Mouse (Mus musculus) liver, embryonic 14.5 days (tissue): Measurements from ENCODE around the gene Spata5. TPM values are rescaled to one million over a fixed set of nuclear protein-coding genes. Genes with fewer than 3 reads are reported as not detected.
A peak's percentile ranks its signal among the peaks of the same experiment; 100 is the strongest.

Experiments
- ATAC-seq: fragments of 200-750 bp; cut with Nextera tagmentation; 2 replicates; pipeline ENCODE4 v1.8.0; 2017; ENCODE audit warnings: moderate number of reproducible peaks, mild to moderate bottlenecking, moderate library complexity; ENCODE audit not compliant: insufficient read depth
- DNase-seq, 3 experiments: peaks; one replicate each; pipeline ENCODE4 v3.0.0-alpha.2; 2012 to 2013; ENCODE audit warnings: low read depth in 3 of 3, low spot score in 3 of 3
- H3K27ac ChIP-seq: fragments of 300-500 bp; sonication (generic); 2 replicates; pipeline ENCODE4 v1.5.1; 2014; ENCODE audit warnings: moderate library complexity, mild to moderate bottlenecking, control low read depth, inconsistent platforms
- H3K27me3 ChIP-seq: fragments of 300-500 bp; sonication (generic); 2 replicates; pipeline ENCODE4 v1.6.1; 2014; ENCODE audit warnings: mild to moderate bottlenecking, low read length, moderate library complexity; ENCODE audit not compliant: control insufficient read depth, insufficient read depth
- H3K36me3 ChIP-seq: fragments of 300-500 bp; sonication (generic); replicated peaks from 2 replicates; pipeline ENCODE4 v1.6.1; 2014; ENCODE audit warnings: low read depth; ENCODE audit not compliant: control insufficient read depth, insufficient read depth
- H3K4me1 ChIP-seq, 2 experiments: fragments of 200-500 bp in 1 of 2; fragments of 300-500 bp in 1 of 2; sonication (generic) in 1 of 2; replicated peaks; 2 replicates each; pipeline ENCODE4 v1.6.1; 2012 to 2014; ENCODE audit warnings: antibody characterized with exemption in 1 of 2, inconsistent platforms in 1 of 2, low read length in 1 of 2; ENCODE audit not compliant: control insufficient read depth in 2 of 2, insufficient read depth in 2 of 2
- H3K4me2 ChIP-seq: fragments of 300-500 bp; sonication (generic); 2 replicates; pipeline ENCODE4 v1.6.1; 2014; ENCODE audit warnings: low read depth, mild to moderate bottlenecking, control low read depth, moderate library complexity
- H3K4me3 ChIP-seq, 2 experiments: fragments of 200-500 bp in 1 of 2; fragments of 300-500 bp in 1 of 2; sonication (generic) in 1 of 2; 2 replicates each; pipeline ENCODE4 v1.5.1; 2012 to 2014; ENCODE audit warnings: low read depth in 2 of 2, low read length in 2 of 2, mild to moderate bottlenecking in 2 of 2, control low read depth in 1 of 2, inconsistent platforms in 1 of 2, moderate library complexity in 1 of 2; ENCODE audit not compliant: insufficient read depth in 1 of 2
- H3K9ac ChIP-seq: fragments of 300-500 bp; sonication (generic); replicated peaks from 2 replicates; pipeline ENCODE4 v1.6.1; 2014; ENCODE audit warnings: mild to moderate bottlenecking, control low read depth, moderate library complexity
- H3K9me3 ChIP-seq: fragments of 300-500 bp; sonication (generic); 2 replicates; pipeline ENCODE4 v1.6.1; 2016; ENCODE audit warnings: low read length, mixed read lengths; ENCODE audit not compliant: control insufficient read depth
- CTCF ChIP-seq: IDR thresholded peaks from 2 replicates; pipeline ENCODE4 v1.5.1; 2016; ENCODE audit warnings: antibody characterized with exemption, low read depth, control low read depth
- EP300 ChIP-seq: IDR thresholded peaks from 2 replicates; pipeline ENCODE4 v1.6.1; 2016; ENCODE audit warnings: antibody characterized with exemption, low read depth
- WGBS: fragments of 180-500 bp; shearing (Covaris S2); extraction: QIAGEN DNeasy Blood & Tissue Kit; methylation state at CpG from one replicate; pipeline ENCODE4 v1.1.7; 2014; ENCODE audit not compliant: insufficient replicate concordance; 5-methylcytosine and 5-hydroxymethylcytosine counted together
- polyA plus RNA-seq, 2 experiments: library from polyadenylated mRNA; depleted of rRNA in 1 of 2; stranded (reverse) in 1 of 2; unstranded in 1 of 2; fragments of >200 nt; fragmentation: Nextera tagmentation in 1 of 2; extraction: Ambion mirVana in 1 of 2; gene quantifications; 2 replicates each; pipeline versions ENCODE4 v1.2.1 to v1.2.3; 2012 to 2014

Spata5 gene
- polyA plus RNA-seq, 2 experiments: 6.0 to 22.2 TPM

DNA sequence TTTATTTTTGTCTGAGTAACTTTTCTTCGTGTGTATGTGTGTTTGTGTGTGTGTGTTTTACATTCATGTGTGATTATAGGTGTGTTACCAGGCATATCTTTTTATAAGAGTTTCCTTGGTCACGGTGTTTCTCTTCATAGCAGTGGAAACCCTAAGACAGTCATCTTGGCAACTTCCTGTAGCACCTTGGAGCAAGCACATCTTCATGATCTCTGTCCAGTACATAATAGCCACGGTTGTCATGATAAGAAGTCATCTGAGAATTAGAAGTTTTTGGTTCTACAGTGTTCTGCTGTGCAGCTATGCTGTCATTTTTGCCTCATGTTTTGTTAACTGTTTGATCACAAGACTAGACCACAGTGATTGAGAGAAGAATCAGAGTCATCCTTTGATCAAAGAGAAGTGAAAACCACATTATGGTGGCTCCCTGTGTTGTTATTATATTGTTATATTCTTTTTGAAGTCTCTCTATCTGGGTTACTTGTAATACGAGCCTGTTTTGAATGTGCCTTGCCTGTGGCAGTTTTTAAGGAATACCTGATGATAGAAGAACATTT is 64.1 kb downstream of the Spata5 start:
- ATAC-seq (no peak), DNase-seq (no peak)
- H3K36me3 ChIP-seq: no peaks in the 10 kb centered on the region; the same call in 1 of the 2 replicates
- no peak overlapping the region for H3K4me2 ChIP-seq
- H3K9ac ChIP-seq: no peak overlapping the region
- no peak for TF ChIP-seq EP300
- WGBS: 71% methylated on average over 4 of the region's 4 CpGs
- H3K27ac ChIP-seq: no peak overlapping the region
- no peak overlapping the region for H3K4me3 ChIP-seq
- no peaks in the 10 kb centered on the region for H3K27me3 ChIP-seq
- peaks cover 14 to 15% of the 10 kb centered on the region in 2 experiments for H3K4me1 ChIP-seq
- H3K9me3 ChIP-seq: no peaks in the 10 kb centered on the region

DNA sequence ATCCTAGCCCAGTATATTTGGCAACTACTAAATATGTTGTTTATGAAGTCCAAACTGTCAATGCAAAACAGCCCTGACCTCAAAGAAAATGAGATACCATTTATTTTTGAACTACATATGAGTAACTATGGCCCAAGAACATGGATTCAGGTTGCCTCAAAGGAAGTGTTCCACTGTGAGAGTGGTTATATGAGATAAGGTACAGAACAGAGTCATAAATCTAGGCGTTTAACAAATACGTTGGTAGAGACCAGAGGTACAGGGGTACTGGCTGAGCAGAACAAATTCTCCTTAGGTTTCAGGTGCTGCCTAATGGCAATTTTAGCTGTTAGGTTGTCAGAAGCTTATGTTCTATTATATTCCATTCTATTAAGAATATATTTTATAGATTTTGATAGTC is 67.9 kb downstream of the Spata5 start:
- H3K4me1 ChIP-seq: peaks cover 19% of the 10 kb centered on the region in 2 experiments
- H3K4me2 ChIP-seq: no peak overlapping the region
- TF ChIP-seq EP300: peak; percentile 21; the same call in 1 of the 2 replicates
- no peak for TF ChIP-seq CTCF
- H3K36me3 ChIP-seq: no peaks in the 10 kb centered on the region
- H3K4me3 ChIP-seq: no peak overlapping the region
- no peaks in the 10 kb centered on the region for H3K9me3 ChIP-seq
- WGBS: 11% methylated on average over 2 of the region's 2 CpGs
- DNase-seq (no peak), ATAC-seq (peak; percentile 65; the same call in 1 of the 2 replicates)
- H3K27ac ChIP-seq: no peak overlapping the region
- H3K9ac ChIP-seq: no peak overlapping the region
- H3K27me3 ChIP-seq: no peaks in the 10 kb centered on the region

DNA sequence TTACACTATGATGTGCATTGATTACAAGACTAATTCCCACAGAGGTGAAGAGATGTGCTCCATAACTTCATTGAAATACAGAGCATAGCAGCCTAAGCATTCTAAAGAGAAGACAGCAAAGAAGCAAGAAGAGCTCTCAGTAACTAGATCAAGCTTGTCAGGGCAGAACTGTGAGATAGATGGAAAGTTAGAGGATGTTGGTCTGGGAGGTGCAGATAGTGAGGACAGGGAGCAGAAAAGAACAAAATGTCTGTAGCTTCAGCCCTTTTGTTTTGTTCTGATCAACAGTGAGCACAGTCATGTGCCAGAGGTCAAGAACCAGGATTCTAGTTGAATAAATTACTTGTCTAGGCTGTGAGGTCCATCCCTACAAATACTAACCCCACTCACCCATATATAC is 68.5 kb downstream of the Spata5 start:
- Histone ChIP-seq H3K27ac (peak overlapping the region; percentile 48), H3K9me3 (no peaks in the 10 kb centered on the region), H3K27me3 (no peaks in the 10 kb centered on the region), H3K36me3 (no peaks in the 10 kb centered on the region), H3K4me3 (no peak overlapping the region), H3K9ac (no peak overlapping the region; the same call in 1 of the 2 replicates), H3K4me1 (peaks cover 13 to 17% of the 10 kb centered on the region in 2 experiments), H3K4me2 (no peak overlapping the region)
- peak; percentile 60; the same call in 1 of the 2 replicates for ATAC-seq
- no peak for TF ChIP-seq CTCF
- TF ChIP-seq EP300: no peak
- DNase-seq: no peak

DNA sequence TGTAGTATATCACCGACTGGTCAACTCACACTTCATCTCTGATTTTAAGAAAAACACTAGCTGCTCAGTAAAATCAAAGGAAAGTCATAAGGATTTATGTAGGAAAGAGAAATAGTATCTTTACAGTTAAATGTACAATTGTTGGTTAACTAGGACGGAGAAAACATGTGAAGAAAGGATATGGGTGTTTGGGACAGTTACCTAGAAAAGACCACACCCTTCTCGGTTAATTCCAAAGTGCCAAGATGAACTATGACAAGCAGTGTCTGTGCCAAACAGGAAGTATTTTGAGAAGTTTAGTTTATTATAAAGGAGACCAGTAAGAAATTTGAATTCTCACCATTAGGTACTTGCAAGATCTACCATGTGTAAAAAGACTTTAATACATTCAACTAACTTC is 70.3 kb downstream of the Spata5 start:
- peaks cover 13 to 14% of the 10 kb centered on the region in 2 experiments for H3K4me1 ChIP-seq
- ATAC-seq (0 out of 2 replicates have a peak, but pooled peaks have one; percentile 51), DNase-seq (peak in 1 of 3 experiments; percentile 72)
- H3K4me2 ChIP-seq: no peak overlapping the region; the same call in 1 of the 2 replicates
- 36% methylated on average over 3 of the region's 3 CpGs for WGBS
- no peaks in the 10 kb centered on the region for H3K27me3 ChIP-seq
- no peaks in the 10 kb centered on the region for H3K9me3 ChIP-seq
- H3K27ac ChIP-seq: no peak overlapping the region
- H3K9ac ChIP-seq: no peak overlapping the region
- no peak for TF ChIP-seq CTCF
- TF ChIP-seq EP300: 0 out of 2 replicates have a peak, but pooled peaks have one; percentile 11
- H3K36me3 ChIP-seq: no peaks in the 10 kb centered on the region
- no peak overlapping the region for H3K4me3 ChIP-seq

DNA sequence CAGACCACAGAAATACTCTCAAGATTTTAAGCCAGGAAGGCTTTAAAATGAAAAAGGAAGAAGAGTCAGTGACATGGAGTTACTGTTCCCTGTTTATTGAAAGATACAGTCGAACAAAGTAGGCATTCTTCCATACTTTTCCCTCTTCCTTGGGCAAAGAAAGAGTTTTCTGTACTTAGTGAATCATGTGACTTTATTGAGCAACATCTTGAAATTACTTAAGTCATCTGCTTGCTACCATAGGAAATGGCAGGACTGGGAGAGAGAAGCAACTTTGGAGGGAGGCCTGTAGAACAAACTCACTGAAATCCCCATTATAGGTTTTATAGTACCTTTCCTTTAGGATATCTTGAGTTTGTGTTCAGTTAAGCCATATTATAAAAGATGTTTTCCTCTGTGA is 81.2 kb downstream of the Spata5 start:
- WGBS: 67% methylated on average over 1 of the region's 1 CpGs
- H3K9me3 ChIP-seq: no peaks in the 10 kb centered on the region
- no peak overlapping the region for H3K4me2 ChIP-seq
- no peak overlapping the region for H3K4me3 ChIP-seq
- peaks cover 5 to 11% of the 10 kb centered on the region in 2 experiments; a peak in 3 of 4 replicates for H3K4me1 ChIP-seq
- no peak for DNase-seq
- H3K27ac ChIP-seq: no peak overlapping the region
- TF ChIP-seq CTCF (no peak), EP300 (no peak)
- no peaks in the 10 kb centered on the region for H3K36me3 ChIP-seq
- no peak overlapping the region for H3K9ac ChIP-seq
- H3K27me3 ChIP-seq: no peaks in the 10 kb centered on the region
- ATAC-seq: no peak
